In genomic region chr17:17827658-17828190, GRCm38 (mm10) we compare ENCODE assay signal across 8 mouse cellular contexts. TPM values are rescaled to one million over a fixed set of nuclear protein-coding genes. Genes with fewer than 3 reads are reported as not detected.
DNase-seq lines count a peak whose midpoint lies in the region; TF ChIP-seq lines count a peak whose summit lies in the region.

No protein-coding gene starts in this region.

- H3K79me2 ChIP-seq in myocyte (ENCODE audit: control insufficient read depth, insufficient read depth): peaks cover 66% of the 10 kb centered on the region

- peak overlapping the region; percentile 79 for H3ac ChIP-seq in myocyte (ENCODE audit: control insufficient read depth, insufficient read length)

- DNase-seq in gastrocnemius, adult 18-20 months (ENCODE audit: low spot score): peak; percentile 39
- no peak for DNase-seq in gastrocnemius, adult 8-10 months (ENCODE audit: low spot score in 2 of 2)
- peak; percentile 88 for DNase-seq in embryo, embryonic 10 days (ENCODE audit: low spot score)
- peak; percentile 97 for DNase-seq in heart, adult 11 months
- DNase-seq in kidney, adult 11 months: peak; percentile 70
- DNase-seq in liver: peak; percentile 74
- peak; percentile 63 for DNase-seq in urinary bladder, postnatal 14 days (ENCODE audit: low spot score)

- peak; percentile 39 for TF ChIP-seq POLR2A in myocyte (IDR thresholded peaks at IDR 0.05; ENCODE audit: insufficient read length, low read depth)

- H3K27me3 ChIP-seq in myocyte (ENCODE audit: control insufficient read depth, insufficient read depth, insufficient read length): no peaks in the 10 kb centered on the region

- peak overlapping the region; percentile 98 for H3K4me3 ChIP-seq in myocyte

- H3K36me3 ChIP-seq in myocyte (ENCODE audit: control insufficient read depth, insufficient read depth): peaks cover 13% of the 10 kb centered on the region

- H3K4me2 ChIP-seq in myocyte (ENCODE audit: low read depth): peak overlapping the region; percentile 75

TF ChIP-seq in myocyte, 11 proteins besides CTCF, POLR2A, EP300 and RAD21:
- TF ChIP-seq REST (IDR thresholded peaks at IDR 0.05; ENCODE audit: insufficient read depth, insufficient read length) (no peak), USF1 (IDR thresholded peaks at IDR 0.05; ENCODE audit: low read depth) (no peak), POLR2AphosphoS2 (IDR thresholded peaks at IDR 0.05; ENCODE audit: insufficient read length, low read depth) (peak; percentile 32), TCF12 (IDR thresholded peaks at IDR 0.05; ENCODE audit: insufficient read depth, poor library complexity, severe bottlenecking) (no peak), MAX (IDR thresholded peaks at IDR 0.05; ENCODE audit: low read depth) (no peak)
TF ChIP-seq in myocyte: peak in this region for 1.

RNA-seq across cellular contexts. Expression of gene Spaca6, which starts 0.8 kb away (rescaled TPM):
- 1 to 10 TPM; 4.8 to 6.0 TPM for total RNA-seq in gastrocnemius, adult 18-20 months (2021)
- 1 to 10 TPM; 4.5 to 5.4 (median 4.5) TPM for total RNA-seq in gastrocnemius, adult 8-10 months (2022)
- 5.2 TPM for polyA plus RNA-seq in myocyte (2012; fragmentation: generic; extraction: Trizol)

RNA-seq across cellular contexts. Expression of gene Has1, which starts 27.3 kb away (rescaled TPM):
- under 1 TPM; 0.09 to 0.52 TPM for total RNA-seq in gastrocnemius, adult 18-20 months (2021)
- total RNA-seq in gastrocnemius, adult 8-10 months (2022): under 1 TPM in 3 of 4 experiments, not detected in 1; 0.12 to 0.18 (median 0.13) TPM
- polyA plus RNA-seq in myocyte (2012; fragmentation: generic; extraction: Trizol): 4.0 TPM

RNA-seq across cellular contexts. Expression of gene Fpr1, which starts 56.0 kb away (rescaled TPM):
- total RNA-seq in gastrocnemius, adult 18-20 months (2021): not detected
- total RNA-seq in gastrocnemius, adult 8-10 months (2022): not detected
- not detected for polyA plus RNA-seq in myocyte (2012; fragmentation: generic; extraction: Trizol)

RNA-seq across cellular contexts. Expression of gene Fpr2, which starts 59.9 kb away (rescaled TPM):
- total RNA-seq in gastrocnemius, adult 18-20 months (2021): not detected
- total RNA-seq in gastrocnemius, adult 8-10 months (2022): not detected
- polyA plus RNA-seq in myocyte (2012; fragmentation: generic; extraction: Trizol): not detected

RNA-seq across cellular contexts. Expression of gene Fpr3, which starts 59.9 kb away (rescaled TPM):
- not detected for total RNA-seq in gastrocnemius, adult 18-20 months (2021)
- total RNA-seq in gastrocnemius, adult 8-10 months (2022): not detected
- polyA plus RNA-seq in myocyte (2012; fragmentation: generic; extraction: Trizol): not detected

Comparison
In these comparisons a context has a peak if more than half of its experiments do, and no peak if none do; other contexts are left out.
1. DNase-seq: peak in gastrocnemius, adult 18-20 months (single experiment), embryo, embryonic 10 days (single experiment), heart, adult 11 months (single experiment), kidney, adult 11 months (single experiment), liver (single experiment) and urinary bladder, postnatal 14 days (single experiment); none in gastrocnemius, adult 8-10 months (0 of 2).